In the genomic region with DNA sequence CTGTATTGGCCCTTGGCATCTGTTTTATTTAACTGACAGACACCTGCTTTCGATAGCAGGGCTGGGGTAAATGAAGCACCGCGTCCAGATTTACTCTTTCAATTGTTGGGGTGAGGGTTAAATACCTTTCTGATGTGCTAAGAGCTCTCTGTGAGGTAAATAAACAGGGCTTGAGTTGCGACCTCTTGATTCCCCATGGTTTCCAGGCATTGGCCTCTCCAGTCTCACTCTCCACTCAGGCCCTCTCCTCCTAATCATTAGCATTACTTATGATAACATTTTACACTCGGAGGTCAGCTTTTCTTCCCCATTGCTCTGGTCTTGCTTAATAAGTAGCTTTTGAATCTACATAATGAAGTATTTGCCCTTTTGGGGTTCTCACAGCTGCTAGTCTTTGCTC, we compare ENCODE assay signal across 30 mouse cellular contexts.
"Had no signal": no experiment of that assay in that cellular context is flagged by ENCODE, and none has a peak within 500 bp of the region (broad histone marks: within the 10 kb centered on the region; RNA-seq: fewer than 3 reads in every experiment).

No protein-coding gene starts in this region.

- H3K27me3 ChIP-seq: limb, embryonic 12.5 days; limb, embryonic 13.5 days; limb, embryonic 15.5 days; lung, embryonic 15.5 days; megakaryocyte, embryonic 14.5 days; midbrain, embryonic 15.5 days; neural tube, embryonic 12.5 days; neural tube, embryonic 13.5 days had no signal

- H3K4me2 ChIP-seq: limb, embryonic 12.5 days; limb, embryonic 13.5 days; limb, embryonic 15.5 days; liver, embryonic 11.5 days; liver, embryonic 12.5 days; liver, embryonic 13.5 days; liver, embryonic 15.5 days; lung, embryonic 14.5 days; lung, embryonic 15.5 days; midbrain, embryonic 11.5 days; midbrain, embryonic 12.5 days; midbrain, embryonic 13.5 days; midbrain, embryonic 15.5 days; neural tube, embryonic 12.5 days; neural tube, embryonic 13.5 days had no signal

- ATAC-seq: liver, embryonic 12.5 days; liver, postnatal 0 days; midbrain, embryonic 13.5 days; midbrain, embryonic 15.5 days; midbrain, embryonic 16.5 days had no signal

- H3K27ac ChIP-seq: left cerebral cortex, adult 2 months; limb, embryonic 10.5 days; limb, embryonic 12.5 days; limb, embryonic 13.5 days; limb, embryonic 15.5 days; liver, embryonic 12.5 days; liver, embryonic 13.5 days; liver, embryonic 14.5 days; liver, embryonic 15.5 days; lung, embryonic 15.5 days; macrophage; midbrain, embryonic 10.5 days; midbrain, embryonic 12.5 days; midbrain, embryonic 13.5 days; midbrain, embryonic 15.5 days; neural tube, embryonic 12.5 days; neural tube, embryonic 13.5 days had no signal

- H3K9me3 ChIP-seq: limb, embryonic 10.5 days; limb, embryonic 12.5 days; limb, embryonic 13.5 days; limb, embryonic 15.5 days; liver, embryonic 12.5 days; liver, embryonic 13.5 days; liver, embryonic 15.5 days; lung, embryonic 15.5 days; megakaryocyte, embryonic 14.5 days; midbrain, embryonic 10.5 days; midbrain, embryonic 12.5 days; midbrain, embryonic 13.5 days; midbrain, embryonic 15.5 days; neural tube, embryonic 12.5 days; neural tube, embryonic 13.5 days had no signal

- H3K36me3 ChIP-seq: limb, embryonic 10.5 days; limb, embryonic 12.5 days; limb, embryonic 13.5 days; limb, embryonic 15.5 days; liver, embryonic 12.5 days; liver, embryonic 13.5 days; liver, embryonic 15.5 days; lung, embryonic 15.5 days; midbrain, embryonic 10.5 days; midbrain, embryonic 12.5 days; midbrain, embryonic 13.5 days; midbrain, embryonic 15.5 days; neural tube, embryonic 12.5 days; neural tube, embryonic 13.5 days had no signal

- H3K4me3 ChIP-seq: left cerebral cortex, adult 2 months; limb, embryonic 10.5 days; limb, embryonic 12.5 days; limb, embryonic 13.5 days; limb, embryonic 15.5 days; liver, embryonic 12.5 days; liver, embryonic 13.5 days; liver, embryonic 15.5 days; lung, embryonic 15.5 days; megakaryocyte, embryonic 14.5 days; midbrain, embryonic 10.5 days; midbrain, embryonic 12.5 days; midbrain, embryonic 13.5 days; midbrain, embryonic 15.5 days; myocyte; neural tube, embryonic 12.5 days; neural tube, embryonic 13.5 days had no signal

- H3K9ac ChIP-seq: limb, embryonic 12.5 days; limb, embryonic 13.5 days; limb, embryonic 15.5 days; liver, embryonic 12.5 days; liver, embryonic 13.5 days; liver, embryonic 14.5 days; liver, embryonic 15.5 days; liver, postnatal 0 days; lung, embryonic 14.5 days; lung, embryonic 15.5 days; midbrain, embryonic 12.5 days; midbrain, embryonic 13.5 days; midbrain, embryonic 15.5 days; neural tube, embryonic 12.5 days; neural tube, embryonic 13.5 days had no signal

- H3K4me1 ChIP-seq: midbrain, embryonic 15.5 days had no signal

- DNase-seq: left cerebral cortex, postnatal 4 days; liver; liver, embryonic 13.5 days; liver, postnatal 0 days; lung, embryonic 14.5 days; lung, postnatal 10 days; lung, postnatal 14 days; lung, postnatal 4 days; midbrain, embryonic 14.5 days had no signal
